Mouse (Mus musculus) c-Kit-negative CD71-positive TER-119-positive erythroid progenitor cells, embryonic 14.5 days (primary cell): ENCODE measurements around the gene Megf6.
A peak's percentile ranks its signal among the peaks of the same experiment; 100 is the strongest.

ENCODE experiments used
- DNase-seq: peaks from one replicate; pipeline ENCODE4 v3.0.0-alpha.2; 2013; ENCODE audit warnings: low read depth, low spot score

Megf6 gene

GRCm38 (mm10) chr4:154159961-154160537 is 10.5 kb upstream of the Megf6 start:
- peak; percentile 31 for DNase-seq

GRCm38 (mm10) chr4:154160538-154161390 is 9.8 kb upstream of the Megf6 start, which contains the start of gene Tprgl:
Tprgl (minus strand) TSS chr4:154160666.
- DNase-seq, result peak; percentile 93

DNA sequence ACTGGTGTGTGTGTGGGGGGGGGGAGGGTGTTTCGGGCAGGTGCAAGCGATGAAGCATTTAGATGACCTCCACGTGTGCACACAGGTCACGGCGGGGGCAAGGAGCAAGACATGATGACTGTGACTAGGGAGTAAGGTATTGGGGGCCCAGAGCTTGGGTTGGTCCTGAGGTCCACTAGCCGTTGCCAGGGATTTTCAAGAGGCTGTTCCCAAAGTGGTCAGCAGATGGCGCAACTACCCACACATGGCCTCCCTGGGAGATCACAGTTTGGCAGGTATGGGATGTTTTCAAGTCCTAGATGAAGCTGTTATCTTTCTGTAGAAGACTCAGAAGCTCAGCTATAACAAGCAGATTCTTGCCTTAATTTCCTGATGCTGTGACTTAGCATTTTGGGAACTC is 7.2 kb upstream of the Megf6 start:
- DNase-seq, result peak; percentile 71

DNA sequence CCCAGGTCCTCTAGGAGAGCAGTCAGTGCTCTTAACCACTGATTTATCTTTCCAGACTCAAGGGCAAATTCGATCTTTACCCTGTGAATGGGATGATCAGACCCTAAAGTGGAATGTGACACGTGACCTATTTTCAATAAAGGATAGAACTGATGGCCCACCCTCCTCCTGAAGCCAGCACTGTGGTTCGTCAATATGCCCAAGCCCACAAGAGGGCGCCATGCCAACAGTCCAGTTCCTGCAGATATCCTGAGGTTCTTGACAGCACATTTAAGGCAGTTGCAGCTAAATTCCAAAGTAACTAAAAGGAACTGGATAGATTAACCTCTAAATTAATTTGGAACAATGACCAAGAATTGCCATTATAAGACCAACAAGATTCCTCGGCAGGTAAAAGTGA is 3.5 kb upstream of the Megf6 start:
- DNase-seq, result no peak

- DNase-seq, result no peak
Measured at GRCm38 (mm10) chr4:154170021-154170420, 509 bp upstream of the Megf6 start.

- DNase-seq, result no peak
Measured at GRCm38 (mm10) chr4:154171151-154171930, 811 bp downstream of the Megf6 start.

DNA sequence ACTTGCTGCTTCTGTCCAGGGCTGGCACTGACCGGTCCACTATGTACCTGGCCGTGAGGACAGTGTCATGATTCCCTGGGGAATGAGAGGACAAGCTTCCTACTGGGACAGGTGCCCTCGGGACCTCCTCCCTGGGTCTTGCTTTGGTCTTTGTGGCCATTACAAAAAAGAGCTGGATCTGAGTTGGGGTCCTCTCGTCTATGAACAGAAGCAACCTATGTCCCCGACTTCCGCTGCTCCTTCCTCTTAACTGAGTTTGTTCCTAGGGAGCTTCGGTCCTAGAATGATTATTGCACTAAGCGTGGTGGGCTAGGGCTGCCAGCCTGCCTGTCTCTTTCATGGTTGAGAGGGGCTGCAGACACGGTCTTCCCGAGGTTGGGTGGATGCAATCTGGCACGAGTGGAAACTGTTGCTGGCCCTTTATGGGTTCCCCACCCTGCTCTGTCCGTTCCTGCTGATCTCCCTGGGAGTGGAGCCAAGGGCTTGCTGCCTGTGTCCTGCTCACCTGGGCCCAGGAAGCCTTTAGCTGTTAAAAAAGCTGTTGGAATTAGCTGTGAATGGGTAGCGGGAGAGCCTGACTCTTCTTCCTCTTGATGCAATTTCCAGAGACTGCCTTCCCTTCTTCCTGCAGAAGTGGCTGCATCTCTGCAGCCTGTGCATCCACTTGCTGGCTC is 1.5 kb downstream of the Megf6 start:
- DNase-seq, result no peak

DNA sequence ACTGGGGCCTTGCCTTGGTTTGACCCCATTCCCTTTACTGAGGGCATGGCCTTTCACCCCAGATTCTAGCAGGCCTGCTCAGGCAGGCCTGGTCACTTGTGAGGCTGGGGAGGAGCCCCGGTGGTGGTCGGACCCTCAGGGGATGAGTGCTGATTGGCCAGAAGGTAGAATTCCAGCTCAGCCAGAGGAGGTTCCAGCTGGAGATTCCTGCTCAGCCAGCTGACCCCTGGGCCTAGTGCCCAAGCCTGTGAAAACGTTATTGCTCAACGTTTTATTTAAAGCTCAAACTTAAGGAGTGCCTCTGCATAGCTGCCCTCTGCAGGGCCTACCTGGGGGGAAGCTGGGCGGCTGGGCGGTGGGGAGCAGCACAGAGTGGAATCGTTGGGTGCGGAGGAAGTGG is 6.7 kb downstream of the Megf6 start:
- DNase-seq, result no peak

GRCm38 (mm10) chr4:154181001-154181400 is 10.5 kb downstream of the Megf6 start:
- no peak for DNase-seq

GRCm38 (mm10) chr4:154183566-154183965 is 13.0 kb downstream of the Megf6 start:
- DNase-seq, result no peak

DNA sequence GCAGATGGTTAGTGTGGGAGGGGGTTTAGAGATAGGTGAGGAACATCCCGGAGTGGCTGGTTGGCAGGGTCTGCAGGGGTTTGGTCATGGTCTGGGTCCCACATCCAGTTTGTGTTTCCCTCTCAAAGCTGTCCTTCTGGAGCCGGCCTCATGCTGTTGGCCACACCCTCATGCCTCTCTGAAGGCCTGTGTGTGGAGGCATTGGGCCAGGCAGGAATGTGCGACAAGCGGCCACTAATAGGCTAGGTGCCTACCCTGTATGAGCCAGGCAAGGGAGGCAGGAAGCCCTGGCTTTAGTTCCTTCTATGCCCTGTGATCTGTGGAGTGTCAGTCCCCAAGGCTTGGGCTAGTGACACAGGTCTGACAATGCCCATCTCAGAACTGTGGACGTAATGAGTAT is 14.5 kb downstream of the Megf6 start:
- no peak for DNase-seq

DNA sequence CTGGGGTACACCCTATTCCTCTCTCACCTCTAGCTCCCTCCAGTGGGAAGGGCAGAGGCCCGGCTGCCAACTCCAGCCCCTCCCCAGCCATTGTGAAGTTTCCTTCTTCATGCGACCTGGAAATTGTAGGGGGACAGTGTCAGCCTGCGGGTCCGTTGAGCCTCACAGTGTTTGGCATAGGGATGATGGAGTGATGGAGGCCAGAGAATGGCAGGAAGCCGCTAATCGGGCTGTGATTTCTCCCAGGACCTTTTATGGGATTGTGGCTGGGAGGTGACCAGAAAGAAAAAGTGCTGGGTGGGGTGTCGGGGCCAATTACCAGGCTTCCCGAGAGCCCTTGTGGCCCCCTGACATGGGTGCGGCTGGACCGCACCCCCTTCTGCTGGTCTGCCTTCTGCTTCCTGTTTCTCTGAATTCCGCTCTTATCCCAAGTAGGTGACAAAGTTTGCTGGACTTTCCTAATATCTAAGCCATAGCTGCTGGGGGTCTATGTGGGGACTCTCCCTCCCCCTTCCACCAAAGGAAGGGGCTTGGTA is 15.5 kb downstream of the Megf6 start:
- no peak for DNase-seq

- DNase-seq, result no peak
Measured at GRCm38 (mm10) chr4:154188948-154189347, 18.4 kb downstream of the Megf6 start.

DNA sequence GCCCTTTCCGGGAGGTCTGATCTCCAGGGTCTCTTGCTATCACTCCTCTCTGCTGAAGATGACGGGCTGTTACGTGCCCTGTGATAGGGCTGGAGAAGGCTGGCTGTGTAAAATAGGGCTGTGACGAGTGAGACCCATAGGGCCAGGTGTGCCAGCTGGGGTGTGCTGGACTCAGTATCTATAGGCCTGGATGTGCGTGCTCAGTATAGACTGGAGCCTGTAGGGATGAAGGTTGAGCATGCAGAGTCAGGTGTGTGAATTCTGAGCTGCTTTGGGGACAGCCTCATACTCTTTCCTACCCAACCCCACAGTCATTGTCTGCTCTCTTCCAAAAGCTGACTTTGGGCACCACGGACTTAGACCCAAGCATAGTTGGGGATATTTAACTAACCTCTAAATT is 27.4 kb downstream of the Megf6 start:
- no peak for DNase-seq

DNA sequence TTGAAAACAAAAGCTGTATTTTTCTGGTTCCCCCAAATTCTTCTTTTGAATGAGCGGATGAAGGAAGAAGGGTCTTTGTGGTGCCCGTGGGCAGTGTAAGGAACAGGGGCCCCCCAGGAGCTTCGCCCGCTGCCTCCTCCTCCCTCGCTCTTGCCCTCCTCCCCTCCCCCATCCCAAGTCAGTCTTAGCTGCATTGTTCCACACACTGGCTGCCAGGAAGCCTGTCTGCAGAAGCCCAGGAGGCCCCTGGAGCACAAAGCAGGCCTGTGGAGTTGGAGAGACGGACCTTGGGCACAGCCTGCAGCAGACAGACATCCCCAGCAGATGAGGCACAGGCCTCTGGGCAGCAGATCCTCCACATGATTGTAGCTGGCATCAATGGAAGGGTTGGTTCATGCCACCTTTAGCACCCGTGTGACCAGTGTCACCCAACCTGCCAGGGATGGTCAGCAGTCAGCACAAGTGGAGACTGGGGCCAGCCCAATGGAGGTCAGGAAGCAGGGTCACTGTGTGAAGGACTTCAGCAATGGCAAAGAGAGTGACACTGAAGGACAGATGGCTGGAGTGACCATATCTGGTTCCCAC is 27.9 kb downstream of the Megf6 start:
- DNase-seq, result no peak

GRCm38 (mm10) chr4:154201511-154201910 is 31.0 kb downstream of the Megf6 start:
- DNase-seq, result no peak

GRCm38 (mm10) chr4:154204532-154204931 is 34.0 kb downstream of the Megf6 start:
- DNase-seq, result no peak

GRCm38 (mm10) chr4:154205392-154205791 is 34.9 kb downstream of the Megf6 start:
- DNase-seq, result no peak

GRCm38 (mm10) chr4:154207261-154207660 is 36.7 kb downstream of the Megf6 start:
- DNase-seq, result peak; percentile 26

- no peak for DNase-seq
Measured at GRCm38 (mm10) chr4:154209054-154209453, 38.5 kb downstream of the Megf6 start.

DNA sequence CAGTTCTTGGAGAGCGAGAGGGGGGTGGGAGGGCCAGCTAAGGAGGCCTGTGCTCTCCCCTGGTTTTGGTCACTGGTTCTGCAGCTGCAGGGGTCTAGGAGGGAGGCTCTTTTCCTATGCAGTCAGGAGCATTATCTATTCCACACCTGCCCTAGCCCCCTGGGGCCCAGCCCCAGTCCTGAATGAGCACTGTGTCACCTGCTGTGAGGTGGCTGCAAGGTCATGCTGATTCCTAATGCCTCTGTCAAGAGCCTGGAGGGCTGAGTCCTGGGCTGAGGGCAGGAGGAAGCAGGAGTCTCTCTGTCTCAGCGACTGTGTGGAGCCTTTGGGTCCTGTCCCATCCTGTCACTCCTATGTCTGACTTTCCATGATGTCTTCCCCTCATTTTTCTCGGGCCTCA is 39.3 kb downstream of the Megf6 start:
- DNase-seq, result no peak
